Mouse (Mus musculus): ENCODE data around the gene Chd3. TPM values are rescaled to one million over a fixed set of nuclear protein-coding genes. Genes with fewer than 3 reads are reported as not detected.

The Chd3 gene
- polyA plus RNA-seq, 1 experiment from 2014 or later, result 8.7 TPM

- Histone ChIP-seq H3K4me3 (ENCODE audit: low read depth, low read length) (no peak overlapping the region), H3K36me3 (replicated peaks; ENCODE audit: insufficient read depth, low read length) (no peaks in the 10 kb centered on the region), H3K9ac (replicated peaks) (no peak overlapping the region; the same call in 1 of the 2 replicates), H3K9me3 (ENCODE audit: low read length) (no peaks in the 10 kb centered on the region), H3K27me3 (ENCODE audit: insufficient read depth, low read length) (peaks cover 17% of the 10 kb centered on the region), H3K27ac (ENCODE audit: low read depth) (peak overlapping the region; percentile 55), H3K4me1 (ENCODE audit: insufficient read depth) (peaks cover 30% of the 10 kb centered on the region), H3K4me2 (ENCODE audit: low read depth, low read length) (peak overlapping the region; percentile 65)
- DNase-seq (no peak), ATAC-seq (no peak)
- no peak for TF ChIP-seq CTCF (IDR thresholded peaks at IDR 0.05; ENCODE audit: low read depth)
- no peak for TF ChIP-seq EP300 (IDR thresholded peaks at IDR 0.05; ENCODE audit: low read depth)
- 50% methylated on average over 12 of the region's 12 CpGs for WGBS (ENCODE audit: insufficient replicate concordance)
These were observed 3.0 kb upstream of the Chd3 start for GRCm38 (mm10) chr11:69372056-69372779.

GRCm38 (mm10) chr11:69371601-69372000, 2.4 kb upstream of the Chd3 start:
- H3K36me3 ChIP-seq (replicated peaks; ENCODE audit: insufficient read depth, low read length), result no peaks in the 10 kb centered on the region
- H3K27ac ChIP-seq (ENCODE audit: low read depth), result no peak overlapping the region
- DNase-seq (no peak), ATAC-seq (no peak)
- H3K4me1 ChIP-seq (ENCODE audit: insufficient read depth), result peaks cover 36% of the 10 kb centered on the region
- no peak overlapping the region for H3K9ac ChIP-seq (replicated peaks)
- no peak for TF ChIP-seq CTCF (IDR thresholded peaks at IDR 0.05; ENCODE audit: low read depth)
- no peak for TF ChIP-seq EP300 (IDR thresholded peaks at IDR 0.05; ENCODE audit: low read depth)
- no peak overlapping the region for H3K4me2 ChIP-seq (ENCODE audit: low read depth, low read length)
- H3K4me3 ChIP-seq (ENCODE audit: low read depth, low read length), result no peak overlapping the region
- WGBS (ENCODE audit: insufficient replicate concordance), result 73% methylated on average over 12 of the region's 12 CpGs
- H3K9me3 ChIP-seq (ENCODE audit: low read length), result no peaks in the 10 kb centered on the region
- H3K27me3 ChIP-seq (ENCODE audit: insufficient read depth, low read length), result peaks cover 20% of the 10 kb centered on the region

GRCm38 (mm10) chr11:69370817-69371215, 1.6 kb upstream of the Chd3 start:
- TF ChIP-seq EP300 (IDR thresholded peaks at IDR 0.05; ENCODE audit: low read depth) (no peak), CTCF (IDR thresholded peaks at IDR 0.05; ENCODE audit: low read depth) (no peak)
- 34% methylated on average over 8 of the region's 9 CpGs for WGBS (ENCODE audit: insufficient replicate concordance)
- no peak for DNase-seq
- no peaks in the 10 kb centered on the region for H3K9me3 ChIP-seq (ENCODE audit: low read length)
- peaks cover 20% of the 10 kb centered on the region for H3K27me3 ChIP-seq (ENCODE audit: insufficient read depth, low read length)
- no peak overlapping the region for H3K4me2 ChIP-seq (ENCODE audit: low read depth, low read length)
- H3K9ac ChIP-seq (replicated peaks), result no peak overlapping the region
- no peak for ATAC-seq
- H3K36me3 ChIP-seq (replicated peaks; ENCODE audit: insufficient read depth, low read length), result no peaks in the 10 kb centered on the region
- H3K4me1 ChIP-seq (ENCODE audit: insufficient read depth), result peaks cover 41% of the 10 kb centered on the region
- H3K27ac ChIP-seq (ENCODE audit: low read depth), result no peak overlapping the region
- H3K4me3 ChIP-seq (ENCODE audit: low read depth, low read length), result no peak overlapping the region

GRCm38 (mm10) chr11:69369990-69370816, 997 bp upstream of the Chd3 start:
- Histone ChIP-seq H3K4me1 (ENCODE audit: insufficient read depth) (peaks cover 46% of the 10 kb centered on the region), H3K9ac (replicated peaks) (no peak overlapping the region), H3K27me3 (ENCODE audit: insufficient read depth, low read length) (peaks cover 20% of the 10 kb centered on the region), H3K27ac (ENCODE audit: low read depth) (peak overlapping the region; percentile 91; the same call in 1 of the 2 replicates), H3K9me3 (ENCODE audit: low read length) (no peaks in the 10 kb centered on the region), H3K4me2 (ENCODE audit: low read depth, low read length) (peak overlapping the region; percentile 87; the same call in 1 of the 2 replicates), H3K36me3 (replicated peaks; ENCODE audit: insufficient read depth, low read length) (no peaks in the 10 kb centered on the region), H3K4me3 (ENCODE audit: low read depth, low read length) (peak overlapping the region; percentile 83; the same call in 1 of the 2 replicates)
- no peak for DNase-seq
- TF ChIP-seq CTCF (IDR thresholded peaks at IDR 0.05; ENCODE audit: low read depth) (no peak), EP300 (IDR thresholded peaks at IDR 0.05; ENCODE audit: low read depth) (no peak)
- ATAC-seq, result no peak
- 41% methylated on average over 2 of the region's 2 CpGs for whole genome bisulfite sequencing (ENCODE audit: insufficient replicate concordance)

- Histone ChIP-seq H3K27ac (ENCODE audit: low read depth) (peak overlapping the region; percentile 91), H3K36me3 (replicated peaks; ENCODE audit: insufficient read depth, low read length) (no peaks in the 10 kb centered on the region), H3K27me3 (ENCODE audit: insufficient read depth, low read length) (peaks cover 20% of the 10 kb centered on the region), H3K4me1 (ENCODE audit: insufficient read depth) (peaks cover 52% of the 10 kb centered on the region), H3K9ac (replicated peaks) (peak overlapping the region; percentile 92), H3K4me2 (ENCODE audit: low read depth, low read length) (peak overlapping the region; percentile 87), H3K4me3 (ENCODE audit: low read depth, low read length) (peak overlapping the region; percentile 83), H3K9me3 (ENCODE audit: low read length) (no peaks in the 10 kb centered on the region)
- under 1% methylated on average over 39 of the region's 106 CpGs for WGBS (ENCODE audit: insufficient replicate concordance)
- TF ChIP-seq EP300 (IDR thresholded peaks at IDR 0.05; ENCODE audit: low read depth), result no peak
- TF ChIP-seq CTCF (IDR thresholded peaks at IDR 0.05; ENCODE audit: low read depth), result no peak
- DNase-seq (peak; percentile 63), ATAC-seq (peak; percentile 11; the same call in 1 of the 2 replicates)
These were observed 621 bp downstream of the Chd3 start for GRCm38 (mm10) chr11:69368356-69369214.
